Mouse (Mus musculus): ENCODE measurements around the gene Ccdc36. TPM values are rescaled to one million over a fixed set of nuclear protein-coding genes. Genes with fewer than 3 reads are reported as not detected.

Gene Ccdc36
- polyA plus RNA-seq, 1 experiment from 2014 or later = 2.9 TPM

- H3K9me3 ChIP-seq (ENCODE audit: control insufficient read depth, low read length) = no peaks in the 10 kb centered on the region
- no peak within 1 kb of the TSS for H3K4me3 ChIP-seq (ENCODE audit: low read length)
- no peaks in the 10 kb centered on the region for H3K4me1 ChIP-seq (ENCODE audit: control insufficient read depth, insufficient read depth, low read length)
- no peak within 1 kb of the TSS for H3K9ac ChIP-seq (ENCODE audit: low read depth, low read length)
- no peaks in the 10 kb centered on the region for H3K27me3 ChIP-seq (ENCODE audit: control insufficient read depth, insufficient read depth, low read length)
- no peak within 1 kb of the TSS for H3K27ac ChIP-seq (ENCODE audit: low read depth, low read length)
- WGBS = 75% methylated on average over 3 of the region's 3 CpGs
- no peak for ATAC-seq (ENCODE audit: low FRiP score, low TSS enrichment)
- no peaks in the 10 kb centered on the region for H3K36me3 ChIP-seq (ENCODE audit: control insufficient read depth, insufficient read depth, low read length)
- H3K4me2 ChIP-seq (replicated peaks; ENCODE audit: low read depth, low read length) = no peak within 1 kb of the TSS
Observed at GRCm38 (mm10) chr9:108436182-108436581, 7.9 kb upstream of the Ccdc36 start, which contains the start of gene BC048562. Gene BC048562, plus strand, starts transcription at chr9:108436482.

DNA sequence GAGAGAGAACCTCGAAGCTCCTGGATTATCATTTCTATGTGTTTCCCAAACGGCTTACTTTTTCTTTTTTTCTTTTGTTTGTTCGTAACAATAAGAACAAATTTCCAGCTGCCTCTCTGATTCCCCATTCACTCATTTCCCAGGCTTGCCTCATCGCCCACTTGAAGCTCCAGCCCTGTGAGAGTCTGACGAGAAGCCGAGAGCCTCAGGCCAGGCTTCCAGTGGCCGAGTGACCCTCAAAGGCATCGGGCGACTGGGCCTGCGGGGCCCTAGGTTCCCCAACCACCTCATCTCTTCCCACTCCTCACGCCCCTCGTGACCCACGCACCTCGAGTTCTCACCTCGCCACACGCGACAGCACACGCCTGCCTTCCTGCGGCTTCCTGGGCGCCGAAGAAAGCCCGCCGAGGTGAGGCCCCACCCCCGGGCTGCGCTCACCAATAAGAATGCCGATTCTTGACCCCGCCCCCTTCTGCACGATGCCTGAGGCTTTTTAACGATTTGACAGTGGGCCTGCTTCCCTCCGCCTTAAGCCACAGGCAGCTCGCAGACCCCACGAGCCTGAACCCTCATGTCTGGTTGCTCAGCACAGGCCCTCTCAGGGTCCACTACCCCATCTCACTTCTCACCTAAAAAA is 3.3 kb upstream of the Ccdc36 start:
- Histone ChIP-seq H3K27me3 (ENCODE audit: control insufficient read depth, insufficient read depth, low read length) (no peaks in the 10 kb centered on the region), H3K9ac (ENCODE audit: low read depth, low read length) (peak overlapping the region; percentile 37; the same call in 1 of the 2 replicates), H3K4me1 (ENCODE audit: control insufficient read depth, insufficient read depth, low read length) (no peaks in the 10 kb centered on the region), H3K4me3 (ENCODE audit: low read length) (peak overlapping the region; percentile 23), H3K36me3 (ENCODE audit: control insufficient read depth, insufficient read depth, low read length) (no peaks in the 10 kb centered on the region), H3K4me2 (replicated peaks; ENCODE audit: low read depth, low read length) (peak overlapping the region; percentile 46), H3K27ac (ENCODE audit: low read depth, low read length) (no peak overlapping the region), H3K9me3 (ENCODE audit: control insufficient read depth, low read length) (no peaks in the 10 kb centered on the region)
- 50% methylated on average over 32 of the region's 32 CpGs for WGBS
- peak; percentile 77 for ATAC-seq (ENCODE audit: low FRiP score, low TSS enrichment)

DNA sequence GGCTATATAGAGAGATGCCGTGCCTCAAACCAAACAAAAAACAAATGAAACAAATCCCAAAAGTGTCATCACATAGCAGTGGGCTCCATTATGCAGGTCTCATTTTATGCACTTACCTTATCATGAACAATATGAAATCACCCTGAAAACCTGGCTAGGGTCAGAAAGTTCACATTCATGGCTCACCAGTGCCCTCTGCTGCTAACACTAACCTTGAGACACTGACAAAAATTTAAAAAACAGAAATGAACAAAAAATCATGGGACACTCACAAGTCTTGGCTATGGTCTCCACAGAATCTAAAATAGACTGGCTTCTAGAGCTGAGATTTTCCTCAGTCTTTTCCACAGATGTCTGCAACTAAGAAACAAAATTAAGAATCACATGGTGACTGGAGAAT is 16.1 kb downstream of the Ccdc36 start:
- Histone ChIP-seq H3K27me3 (ENCODE audit: control insufficient read depth, insufficient read depth, low read length) (no peaks in the 10 kb centered on the region), H3K27ac (ENCODE audit: low read depth, low read length) (no peak overlapping the region), H3K9me3 (ENCODE audit: control insufficient read depth, low read length) (no peaks in the 10 kb centered on the region), H3K4me3 (ENCODE audit: low read length) (no peak overlapping the region), H3K4me2 (replicated peaks; ENCODE audit: low read depth, low read length) (no peak overlapping the region), H3K9ac (ENCODE audit: low read depth, low read length) (no peak overlapping the region), H3K36me3 (ENCODE audit: control insufficient read depth, insufficient read depth, low read length) (no peaks in the 10 kb centered on the region), H3K4me1 (ENCODE audit: control insufficient read depth, insufficient read depth, low read length) (no peaks in the 10 kb centered on the region)
- WGBS = 84% methylated on average over 1 of the region's 1 CpGs
- no peak for ATAC-seq (ENCODE audit: low FRiP score, low TSS enrichment)

DNA sequence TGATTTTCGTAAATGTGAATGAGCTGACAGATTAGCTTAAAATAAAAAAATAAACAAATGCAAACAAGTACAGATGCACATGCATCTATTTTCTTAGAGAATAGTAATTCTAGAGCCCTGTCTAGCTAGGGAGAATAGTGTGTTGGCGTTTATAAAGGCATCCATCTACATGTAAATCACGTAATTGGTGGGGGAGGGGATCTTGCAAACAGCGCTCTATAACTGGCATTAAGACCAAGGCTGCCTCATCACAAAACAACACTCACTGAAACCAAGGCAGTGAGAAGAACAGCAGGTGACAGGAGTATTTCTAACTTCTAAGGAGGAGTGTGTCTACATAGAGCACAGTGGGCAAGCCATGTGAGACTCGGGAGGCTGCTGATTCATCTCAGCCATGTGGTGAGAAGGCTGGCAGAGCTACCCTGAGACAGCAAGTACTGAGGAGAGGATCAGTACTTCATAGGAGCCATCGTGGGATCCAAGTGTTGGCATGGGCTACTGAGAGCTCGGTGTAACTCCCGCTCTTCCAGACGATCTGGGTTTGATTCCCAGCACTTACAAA is 16.8 kb downstream of the Ccdc36 start:
- Histone ChIP-seq H3K4me1 (ENCODE audit: control insufficient read depth, insufficient read depth, low read length) (no peaks in the 10 kb centered on the region), H3K36me3 (ENCODE audit: control insufficient read depth, insufficient read depth, low read length) (no peaks in the 10 kb centered on the region), H3K4me3 (ENCODE audit: low read length) (no peak overlapping the region), H3K27ac (ENCODE audit: low read depth, low read length) (no peak overlapping the region), H3K9ac (ENCODE audit: low read depth, low read length) (no peak overlapping the region), H3K4me2 (replicated peaks; ENCODE audit: low read depth, low read length) (no peak overlapping the region), H3K27me3 (ENCODE audit: control insufficient read depth, insufficient read depth, low read length) (no peaks in the 10 kb centered on the region), H3K9me3 (ENCODE audit: control insufficient read depth, low read length) (no peaks in the 10 kb centered on the region)
- 77% methylated on average over 9 of the region's 9 CpGs for WGBS
- ATAC-seq (ENCODE audit: low FRiP score, low TSS enrichment) = no peak

GRCm38 (mm10) chr9:108409535-108409934 is 18.7 kb downstream of the Ccdc36 start:
- H3K27me3 ChIP-seq (ENCODE audit: control insufficient read depth, insufficient read depth, low read length) = no peaks in the 10 kb centered on the region
- no peak overlapping the region for H3K27ac ChIP-seq (ENCODE audit: low read depth, low read length)
- no peak overlapping the region for H3K4me2 ChIP-seq (replicated peaks; ENCODE audit: low read depth, low read length)
- no peaks in the 10 kb centered on the region for H3K36me3 ChIP-seq (ENCODE audit: control insufficient read depth, insufficient read depth, low read length)
- WGBS = 90% methylated on average over 4 of the region's 4 CpGs
- no peak for ATAC-seq (ENCODE audit: low FRiP score, low TSS enrichment)
- no peaks in the 10 kb centered on the region for H3K4me1 ChIP-seq (ENCODE audit: control insufficient read depth, insufficient read depth, low read length)
- H3K9me3 ChIP-seq (ENCODE audit: control insufficient read depth, low read length) = no peaks in the 10 kb centered on the region
- no peak overlapping the region for H3K9ac ChIP-seq (ENCODE audit: low read depth, low read length)
- H3K4me3 ChIP-seq (ENCODE audit: low read length) = no peak overlapping the region

DNA sequence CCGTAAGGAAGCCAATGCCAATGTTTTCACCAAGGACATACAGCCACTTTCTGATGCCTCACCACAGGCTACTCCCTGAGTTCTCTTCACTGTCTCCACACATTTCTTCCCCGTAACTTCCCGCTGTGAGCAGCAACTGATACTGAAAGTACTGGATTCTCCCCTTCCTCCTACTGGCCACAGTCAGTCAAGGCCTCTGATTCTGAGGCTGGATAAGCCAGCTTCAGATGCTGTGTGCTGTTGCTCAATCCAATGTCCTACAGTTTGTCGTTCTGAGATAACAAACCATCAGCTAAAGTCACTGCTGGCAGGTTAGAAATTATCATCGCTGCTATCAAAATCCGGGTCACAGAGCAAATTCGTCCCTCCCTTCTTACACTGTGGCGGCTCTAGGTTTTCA is 23.8 kb downstream of the Ccdc36 start:
- H3K9ac ChIP-seq (ENCODE audit: low read depth, low read length) = no peak overlapping the region
- H3K36me3 ChIP-seq (ENCODE audit: control insufficient read depth, insufficient read depth, low read length) = no peaks in the 10 kb centered on the region
- H3K27ac ChIP-seq (ENCODE audit: low read depth, low read length) = no peak overlapping the region
- no peak overlapping the region for H3K4me2 ChIP-seq (replicated peaks; ENCODE audit: low read depth, low read length)
- ATAC-seq (ENCODE audit: low FRiP score, low TSS enrichment) = no peak
- H3K27me3 ChIP-seq (ENCODE audit: control insufficient read depth, insufficient read depth, low read length) = no peaks in the 10 kb centered on the region
- H3K9me3 ChIP-seq (ENCODE audit: control insufficient read depth, low read length) = no peaks in the 10 kb centered on the region
- 67% methylated on average over 8 of the region's 8 CpGs for WGBS
- no peaks in the 10 kb centered on the region for H3K4me1 ChIP-seq (ENCODE audit: control insufficient read depth, insufficient read depth, low read length)
- no peak overlapping the region for H3K4me3 ChIP-seq (ENCODE audit: low read length)

- no peaks in the 10 kb centered on the region for H3K27me3 ChIP-seq (ENCODE audit: control insufficient read depth, insufficient read depth, low read length)
- no peak overlapping the region for H3K4me3 ChIP-seq (ENCODE audit: low read length)
- H3K9me3 ChIP-seq (ENCODE audit: control insufficient read depth, low read length) = no peaks in the 10 kb centered on the region
- no peak overlapping the region for H3K4me2 ChIP-seq (replicated peaks; ENCODE audit: low read depth, low read length)
- ATAC-seq (ENCODE audit: low FRiP score, low TSS enrichment) = no peak
- no peaks in the 10 kb centered on the region for H3K36me3 ChIP-seq (ENCODE audit: control insufficient read depth, insufficient read depth, low read length)
- H3K9ac ChIP-seq (ENCODE audit: low read depth, low read length) = no peak overlapping the region
- WGBS = 76% methylated on average over 4 of the region's 4 CpGs
- no peaks in the 10 kb centered on the region for H3K4me1 ChIP-seq (ENCODE audit: control insufficient read depth, insufficient read depth, low read length)
- H3K27ac ChIP-seq (ENCODE audit: low read depth, low read length) = no peak overlapping the region
Observed at GRCm38 (mm10) chr9:108403081-108403480, 25.2 kb downstream of the Ccdc36 start.

DNA sequence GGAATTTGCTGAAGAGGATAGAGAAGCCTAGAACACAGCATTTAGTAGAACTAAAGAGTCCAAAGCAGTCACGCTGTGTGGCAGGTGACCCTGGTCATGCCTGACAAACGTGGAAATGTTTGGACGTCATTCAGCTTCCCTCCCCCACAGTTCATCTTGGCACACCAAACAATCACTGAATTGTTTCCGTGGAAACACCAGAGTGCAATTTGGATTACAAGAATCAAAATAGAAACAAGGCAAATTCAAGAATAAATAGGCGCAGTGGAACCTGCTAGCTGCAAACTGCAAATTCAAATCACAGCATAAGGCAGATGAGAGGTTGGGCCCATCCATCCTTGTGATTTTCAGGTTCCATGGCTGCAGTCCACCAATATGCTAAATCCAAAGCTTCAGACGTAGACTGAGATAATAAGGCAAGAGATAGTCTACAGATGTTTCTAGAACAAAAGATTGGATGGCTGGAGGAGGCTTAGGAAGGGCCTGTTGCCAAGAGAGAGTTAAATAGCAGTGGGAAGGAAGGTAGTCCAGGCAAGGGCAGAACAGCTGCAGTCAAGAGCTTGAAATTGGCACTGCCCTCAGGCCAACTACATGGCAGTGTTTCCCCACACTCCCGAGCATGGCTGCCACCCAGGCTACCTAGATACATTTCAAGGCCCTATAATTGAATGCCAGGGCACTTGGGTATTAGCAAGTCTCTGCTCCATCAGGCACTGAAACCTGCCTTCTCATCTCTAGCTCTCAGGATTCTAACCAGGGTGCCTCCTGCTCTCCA is 26.9 kb downstream of the Ccdc36 start:
- no peak for ATAC-seq (ENCODE audit: low FRiP score, low TSS enrichment)
- Histone ChIP-seq H3K9ac (ENCODE audit: low read depth, low read length) (no peak overlapping the region), H3K9me3 (ENCODE audit: control insufficient read depth, low read length) (no peaks in the 10 kb centered on the region), H3K36me3 (ENCODE audit: control insufficient read depth, insufficient read depth, low read length) (no peaks in the 10 kb centered on the region), H3K27ac (ENCODE audit: low read depth, low read length) (no peak overlapping the region), H3K4me2 (replicated peaks; ENCODE audit: low read depth, low read length) (no peak overlapping the region), H3K27me3 (ENCODE audit: control insufficient read depth, insufficient read depth, low read length) (no peaks in the 10 kb centered on the region), H3K4me3 (ENCODE audit: low read length) (no peak overlapping the region), H3K4me1 (ENCODE audit: control insufficient read depth, insufficient read depth, low read length) (no peaks in the 10 kb centered on the region)
- WGBS = 71% methylated on average over 7 of the region's 7 CpGs

DNA sequence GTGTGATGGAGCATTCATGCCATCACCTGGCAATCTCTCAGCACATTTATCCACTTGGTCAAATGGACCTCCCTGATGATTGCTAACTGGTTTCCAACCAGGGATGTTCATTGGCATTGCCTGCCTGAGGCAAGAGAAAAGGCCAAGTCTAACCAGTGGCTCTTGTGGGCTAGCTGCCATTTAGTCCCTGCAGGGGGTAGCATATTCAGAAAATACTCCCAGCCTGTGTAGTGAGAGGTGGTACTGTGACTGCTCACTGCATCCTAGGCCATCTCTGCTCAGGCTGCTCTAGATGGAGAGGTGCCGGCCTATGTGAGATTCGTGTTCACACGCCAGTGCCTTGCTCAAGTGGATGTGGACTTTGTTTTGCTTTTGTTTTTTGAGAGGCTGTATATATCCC is 30.0 kb downstream of the Ccdc36 start:
- no peaks in the 10 kb centered on the region for H3K27me3 ChIP-seq (ENCODE audit: control insufficient read depth, insufficient read depth, low read length)
- H3K9ac ChIP-seq (ENCODE audit: low read depth, low read length) = no peak overlapping the region
- no peak overlapping the region for H3K4me3 ChIP-seq (ENCODE audit: low read length)
- H3K27ac ChIP-seq (ENCODE audit: low read depth, low read length) = no peak overlapping the region
- H3K4me2 ChIP-seq (replicated peaks; ENCODE audit: low read depth, low read length) = no peak overlapping the region
- no peak for ATAC-seq (ENCODE audit: low FRiP score, low TSS enrichment)
- no peaks in the 10 kb centered on the region for H3K4me1 ChIP-seq (ENCODE audit: control insufficient read depth, insufficient read depth, low read length)
- 94% methylated on average over 3 of the region's 3 CpGs for WGBS
- H3K36me3 ChIP-seq (ENCODE audit: control insufficient read depth, insufficient read depth, low read length) = peaks cover 1% of the 10 kb centered on the region
- H3K9me3 ChIP-seq (ENCODE audit: control insufficient read depth, low read length) = no peaks in the 10 kb centered on the region

All from kidney, embryonic 14.5 days (tissue).